Mouse (Mus musculus) central nervous system, embryonic 18 days (tissue): ENCODE results near the gene 4833420G17Rik. TPM values are rescaled to one million over a fixed set of nuclear protein-coding genes. Genes with fewer than 3 reads are reported as not detected.

Experiments used
- polyA plus RNA-seq: library from polyadenylated mRNA; depleted of rRNA; stranded (reverse); fragments of >200 nt; gene quantifications from 2 replicates; pipeline ENCODE4 v1.2.3, GENCODE M21; 2012; rRNA removed

4833420G17Rik gene
- polyA plus RNA-seq = 121 and 132 TPM in 2 replicates

DNA sequence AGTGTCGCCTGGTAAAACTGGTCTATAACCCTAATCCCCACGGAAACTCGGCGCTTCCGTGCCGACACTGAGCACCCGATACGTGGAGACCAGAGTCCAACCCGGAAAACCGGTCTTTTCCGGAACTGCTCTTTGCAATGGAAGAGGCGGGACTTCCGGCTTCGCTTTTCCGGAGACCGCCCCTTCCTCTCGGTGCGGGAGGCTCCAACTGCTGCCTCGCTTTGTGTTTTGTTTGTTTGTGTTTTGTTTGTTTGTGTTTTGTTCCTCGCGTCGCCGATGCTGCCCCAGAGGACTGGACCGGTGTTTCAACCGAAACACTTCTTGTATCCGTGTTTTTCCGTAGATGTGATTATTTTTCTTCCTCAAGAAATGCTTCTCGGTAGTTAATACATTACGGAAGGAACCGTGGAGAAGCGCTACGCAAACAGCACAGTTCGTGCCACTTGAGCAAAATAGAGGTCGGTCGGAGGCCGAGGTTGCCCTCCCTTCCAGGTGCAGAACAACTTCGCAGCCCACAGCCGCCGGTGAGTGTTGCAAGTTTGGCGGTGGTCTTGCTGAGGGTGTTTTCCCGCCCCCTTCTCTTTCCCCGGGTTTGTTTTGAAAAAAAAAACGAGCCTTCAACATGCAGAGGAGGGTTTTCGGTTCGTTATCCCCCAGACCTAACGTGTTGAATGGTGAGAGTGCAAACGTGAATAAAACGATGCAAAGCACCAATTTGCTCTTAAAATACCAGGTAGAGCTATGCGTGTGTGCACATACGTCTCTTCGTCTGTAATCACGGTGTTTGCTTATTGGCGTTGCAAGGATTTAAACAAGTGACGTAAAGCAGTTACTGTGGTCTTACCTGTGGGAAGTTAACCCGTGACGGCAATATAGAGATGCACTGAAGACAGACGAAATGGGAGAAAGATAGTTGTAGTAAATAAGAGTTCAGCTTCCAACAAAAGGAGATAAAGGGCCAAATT, at the start of gene 4833420G17Rik:
Gene 4833420G17Rik (plus strand): TSS at position 173 of the 965 bp plus-strand sequence.

DNA sequence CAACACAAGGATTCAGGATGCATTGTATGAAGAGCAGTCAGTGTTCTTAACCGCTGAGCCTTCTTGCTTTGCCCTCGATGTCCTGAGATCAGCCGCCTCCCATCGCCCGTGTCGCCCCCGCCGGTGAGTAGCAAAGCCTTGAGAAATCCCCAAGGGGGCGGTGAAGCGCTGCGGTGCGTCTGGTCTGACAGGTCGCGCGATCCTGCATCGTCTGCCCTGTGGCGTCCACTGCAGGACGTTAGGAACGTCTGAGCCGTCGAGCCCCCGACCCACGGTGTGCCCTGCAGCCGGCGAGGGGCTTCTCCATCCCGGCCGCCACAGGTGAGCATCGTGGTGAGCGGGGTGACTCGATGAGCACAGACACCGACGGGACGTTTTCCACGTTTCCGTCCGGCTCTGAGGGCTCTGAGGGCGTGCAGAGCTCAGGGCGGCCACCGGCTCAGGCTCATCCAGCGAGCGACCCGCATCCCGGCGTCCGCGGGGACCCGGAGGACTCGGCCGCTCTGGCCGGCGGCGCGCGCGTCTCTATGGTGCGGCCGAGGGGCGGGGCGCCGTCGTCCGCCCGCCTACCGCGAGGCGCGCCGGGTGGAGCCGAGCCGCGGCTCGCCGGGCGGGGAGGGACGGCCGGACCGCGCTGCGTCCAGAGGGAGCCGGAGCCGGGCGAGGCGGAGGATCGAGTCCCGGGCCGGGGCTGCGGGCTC, 25.5 kb downstream of the 4833420G17Rik start, which contains the start of the genes Tmem267 and 3110070M22Rik:
Gene Tmem267 (plus strand): TSS at position 160 of the 701 bp plus-strand sequence.
Gene 3110070M22Rik (minus strand): TSS at position 504 of the 701 bp plus-strand sequence.

Other genes with a start within 250 kb of the 4833420G17Rik start
- 65.5 TPM in 2 replicates for gene Paip1, start 34.2 kb upstream of the 4833420G17Rik start, polyA plus RNA-seq
- gene Tmem267, start 25.3 kb downstream of the 4833420G17Rik start, polyA plus RNA-seq = 40.7 and 44.5 TPM in 2 replicates
- 0.41 and 1.1 TPM in 2 replicates for gene 3110070M22Rik, start 25.6 kb downstream of the 4833420G17Rik start, polyA plus RNA-seq
- 5.4 and 7.0 TPM in 2 replicates for gene Ccl28, start 161.1 kb downstream of the 4833420G17Rik start, polyA plus RNA-seq
- 499 and 510 TPM in 2 replicates for gene Hmgcs1, start 227.6 kb downstream of the 4833420G17Rik start, polyA plus RNA-seq